Mouse (Mus musculus) C2C12 (cell line): ENCODE results near the gene Cnksr3. TPM values are rescaled to one million over a fixed set of nuclear protein-coding genes. Genes with fewer than 3 reads are reported as not detected.

ENCODE experiments used
- H3K27me3 ChIP-seq: one replicate; pipeline ENCODE4 v1.6.1; 2011; ENCODE audit not compliant: control insufficient read depth, insufficient read depth, insufficient read length
- H3K36me3 ChIP-seq: one replicate; pipeline ENCODE4 v1.6.1; 2011; ENCODE audit not compliant: control insufficient read depth, insufficient read depth
- H3K4me3 ChIP-seq: one replicate; pipeline ENCODE4 v1.5.1; 2011; ENCODE audit warnings: mild to moderate bottlenecking, control low read depth; ENCODE audit not compliant: poor library complexity, insufficient read depth, severe bottlenecking
- H3K79me2 ChIP-seq: one replicate; pipeline ENCODE4 v1.6.1; 2011; ENCODE audit not compliant: control insufficient read depth, insufficient read depth
- H3K79me3 ChIP-seq: one replicate; pipeline ENCODE4 v1.6.1; 2011; ENCODE audit warnings: low read depth, control low read depth
- H3ac ChIP-seq: one replicate; pipeline ENCODE3; 2011; ENCODE audit warnings: low read depth; ENCODE audit not compliant: control insufficient read depth, insufficient read length
- CEBPB ChIP-seq: IDR thresholded peaks from one replicate; pipeline ENCODE4 v1.6.1; 2011; ENCODE audit warnings: low read depth, mild to moderate bottlenecking, control low read depth, moderate library complexity
- CTCF ChIP-seq: IDR thresholded peaks from one replicate; pipeline ENCODE4 v1.5.1; 2011; ENCODE audit not compliant: control insufficient read depth, insufficient read depth, insufficient read length
- FOSL1 ChIP-seq: IDR thresholded peaks from one replicate; pipeline ENCODE4 v1.8.0; 2011; ENCODE audit warnings: mild to moderate bottlenecking, low read length; ENCODE audit not compliant: poor library complexity, insufficient read depth, severe bottlenecking
- MAX ChIP-seq: IDR thresholded peaks from one replicate; pipeline ENCODE4 v1.6.1; 2011; ENCODE audit warnings: mild to moderate bottlenecking, control low read depth
- MYOD1 ChIP-seq: IDR thresholded peaks from one replicate; pipeline ENCODE4 v1.6.1; 2011; ENCODE audit warnings: low read depth; ENCODE audit not compliant: control insufficient read depth, insufficient read length
- MYOG ChIP-seq: IDR thresholded peaks from one replicate; pipeline ENCODE4 v1.6.1; 2011; ENCODE audit not compliant: control insufficient read depth, insufficient read length; ENCODE audit errors: extremely low read depth
- USF1 ChIP-seq: IDR thresholded peaks from one replicate; pipeline ENCODE4 v1.6.1; 2011; ENCODE audit warnings: low read depth, mild to moderate bottlenecking, control low read depth, moderate library complexity
- polyA plus RNA-seq: library from polyadenylated mRNA; unstranded; fragments of >200 nt; fragmentation: generic; extraction: Trizol; gene quantifications from one replicate; pipeline ENCODE4 v1.2.1, GENCODE M21; 2012; ENCODE audit warnings: missing spikeins

The Cnksr3 gene
- polyA plus RNA-seq, 1 experiment, result 15.1 TPM

DNA sequence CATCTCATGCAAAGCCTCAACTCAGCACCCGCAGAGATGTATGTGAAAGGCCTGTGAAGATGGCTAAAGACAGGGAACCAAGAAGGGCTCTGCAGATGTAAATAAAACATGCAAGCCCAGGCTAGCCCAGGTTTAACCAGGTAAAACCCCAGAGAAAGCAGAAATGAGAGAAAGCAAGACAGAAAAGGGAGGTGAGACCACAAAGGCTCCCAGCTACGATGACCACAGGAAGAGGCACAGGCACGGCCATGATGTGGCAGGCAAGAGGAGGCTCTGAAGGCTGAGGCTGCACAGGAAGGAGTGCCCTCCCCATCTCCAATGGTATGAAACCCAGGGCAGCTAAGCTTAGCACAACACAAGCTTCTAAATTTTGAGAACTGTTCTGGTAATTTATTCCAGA is 7.1 kb downstream of the Cnksr3 start:
- Histone ChIP-seq H3K79me3 (peaks cover 81% of the 10 kb centered on the region), H3K79me2 (peaks cover 98% of the 10 kb centered on the region), H3K36me3 (peaks cover 21% of the 10 kb centered on the region), H3K4me3 (no peak overlapping the region), H3K27me3 (no peaks in the 10 kb centered on the region), H3ac (no peak overlapping the region)
- TF ChIP-seq FOSL1 (no peak), CEBPB (no peak), MYOD1 (no peak), MAX (no peak), USF1 (no peak), MYOG (no peak), CTCF (no peak)

DNA sequence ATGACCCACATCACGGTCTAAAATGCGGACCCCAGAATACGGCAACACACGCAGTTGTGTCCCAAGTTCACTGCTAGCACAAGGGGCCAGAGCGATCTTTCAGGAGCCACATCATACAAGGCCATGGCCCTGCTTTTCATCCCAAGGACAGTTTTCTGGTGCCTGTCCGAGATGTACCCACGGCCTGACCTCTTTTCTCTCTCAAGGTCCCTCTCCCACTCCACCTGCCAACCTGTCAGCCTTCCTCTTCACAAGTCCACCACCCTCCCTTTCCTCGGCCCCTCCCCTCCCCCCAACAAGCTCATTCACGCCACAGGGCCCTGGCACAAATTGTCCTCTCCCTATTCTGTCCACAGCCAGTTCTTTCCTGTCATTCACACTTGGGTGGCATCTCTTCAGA is 9.5 kb downstream of the Cnksr3 start:
- Histone ChIP-seq H3K36me3 (peaks cover 16% of the 10 kb centered on the region), H3ac (no peak overlapping the region), H3K79me2 (peaks cover 96% of the 10 kb centered on the region), H3K4me3 (no peak overlapping the region), H3K79me3 (peaks cover 76% of the 10 kb centered on the region), H3K27me3 (no peaks in the 10 kb centered on the region)
- no peak for TF ChIP-seq CEBPB
- TF ChIP-seq CTCF, result no peak
- TF ChIP-seq MAX, result no peak
- TF ChIP-seq USF1, result no peak
- no peak for TF ChIP-seq MYOG
- TF ChIP-seq FOSL1, result no peak
- no peak for TF ChIP-seq MYOD1

DNA sequence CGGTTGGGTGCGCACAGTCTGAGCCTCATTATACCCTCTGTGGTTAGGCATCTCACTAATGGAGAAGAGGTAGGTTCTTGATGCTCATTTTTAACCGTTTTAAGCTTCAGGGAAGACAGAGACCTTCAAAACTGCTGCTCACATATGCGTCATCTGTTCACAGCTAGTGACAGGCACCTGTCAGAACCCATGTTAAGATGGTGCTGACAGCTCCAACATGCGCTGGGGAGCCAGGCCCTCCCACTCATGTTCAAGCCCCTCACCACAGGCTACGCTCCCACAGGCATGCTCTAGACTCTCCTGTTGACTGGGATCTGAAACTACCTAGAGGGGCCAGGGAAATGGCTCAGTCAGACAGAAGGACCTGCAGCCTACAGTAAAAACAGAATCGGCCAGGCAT is 11.4 kb downstream of the Cnksr3 start:
- H3ac ChIP-seq, result no peak overlapping the region
- H3K27me3 ChIP-seq, result no peaks in the 10 kb centered on the region
- peaks cover 3% of the 10 kb centered on the region for H3K36me3 ChIP-seq
- no peak for TF ChIP-seq CTCF
- no peak for TF ChIP-seq FOSL1
- TF ChIP-seq CEBPB, result no peak
- H3K4me3 ChIP-seq, result no peak overlapping the region
- peaks cover 96% of the 10 kb centered on the region for H3K79me2 ChIP-seq
- peaks cover 68% of the 10 kb centered on the region for H3K79me3 ChIP-seq

DNA sequence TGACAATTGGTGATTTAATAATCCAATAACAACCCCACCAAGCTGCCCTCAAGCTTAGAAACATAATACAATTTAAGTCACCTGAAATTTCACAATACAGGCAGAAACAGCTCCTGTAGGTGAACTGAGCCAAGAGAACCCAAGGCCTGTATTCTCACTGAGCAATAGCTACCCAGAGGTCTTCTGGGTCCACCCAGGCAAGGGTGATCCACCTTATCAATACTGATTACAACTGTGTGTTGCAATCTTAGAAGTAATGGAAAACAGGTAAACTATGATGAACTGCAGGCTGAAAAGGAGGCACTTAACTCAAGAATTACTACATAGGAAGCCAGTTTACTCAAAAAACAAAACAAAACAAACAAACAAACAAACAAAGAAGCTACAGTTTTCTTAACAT is 13.8 kb downstream of the Cnksr3 start:
- TF ChIP-seq CTCF (no peak), USF1 (no peak), MAX (no peak), MYOG (no peak), MYOD1 (no peak), CEBPB (no peak), FOSL1 (no peak)
- H3K27me3 ChIP-seq, result no peaks in the 10 kb centered on the region
- peaks cover 57% of the 10 kb centered on the region for H3K79me3 ChIP-seq

DNA sequence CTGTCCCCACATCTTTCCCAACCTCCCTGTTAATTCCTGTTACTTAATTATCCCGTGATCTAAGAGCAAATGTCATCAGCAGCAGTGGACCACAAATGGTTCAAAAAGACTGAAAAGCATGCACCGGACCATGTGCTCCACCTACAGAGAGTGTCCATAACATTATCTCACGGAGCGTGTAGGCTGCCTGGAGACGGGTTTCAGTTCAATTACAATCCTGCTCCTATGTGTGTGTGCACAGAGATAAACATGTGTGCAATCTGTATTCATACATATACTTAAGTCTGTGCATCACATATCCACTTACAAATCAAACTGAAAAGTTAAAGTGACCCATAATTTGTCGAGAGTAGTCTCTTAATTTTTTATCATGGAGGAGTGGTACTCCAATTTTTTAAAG is 14.3 kb downstream of the Cnksr3 start:
- Histone ChIP-seq H3K27me3 (no peaks in the 10 kb centered on the region), H3K79me3 (peaks cover 54% of the 10 kb centered on the region), H3K79me2 (peaks cover 93% of the 10 kb centered on the region), H3K36me3 (peaks cover under 1% of the 10 kb centered on the region), H3K4me3 (no peak overlapping the region), H3ac (no peak overlapping the region)
- TF ChIP-seq USF1 (no peak), MAX (no peak), FOSL1 (no peak), CEBPB (no peak), MYOD1 (no peak), MYOG (no peak), CTCF (no peak)

More for the DNA sequence above, 13.8 kb downstream of the Cnksr3 start:
- no peak overlapping the region for H3ac ChIP-seq
- peaks cover 3% of the 10 kb centered on the region for H3K36me3 ChIP-seq
- no peak overlapping the region for H3K4me3 ChIP-seq
- peaks cover 96% of the 10 kb centered on the region for H3K79me2 ChIP-seq

DNA sequence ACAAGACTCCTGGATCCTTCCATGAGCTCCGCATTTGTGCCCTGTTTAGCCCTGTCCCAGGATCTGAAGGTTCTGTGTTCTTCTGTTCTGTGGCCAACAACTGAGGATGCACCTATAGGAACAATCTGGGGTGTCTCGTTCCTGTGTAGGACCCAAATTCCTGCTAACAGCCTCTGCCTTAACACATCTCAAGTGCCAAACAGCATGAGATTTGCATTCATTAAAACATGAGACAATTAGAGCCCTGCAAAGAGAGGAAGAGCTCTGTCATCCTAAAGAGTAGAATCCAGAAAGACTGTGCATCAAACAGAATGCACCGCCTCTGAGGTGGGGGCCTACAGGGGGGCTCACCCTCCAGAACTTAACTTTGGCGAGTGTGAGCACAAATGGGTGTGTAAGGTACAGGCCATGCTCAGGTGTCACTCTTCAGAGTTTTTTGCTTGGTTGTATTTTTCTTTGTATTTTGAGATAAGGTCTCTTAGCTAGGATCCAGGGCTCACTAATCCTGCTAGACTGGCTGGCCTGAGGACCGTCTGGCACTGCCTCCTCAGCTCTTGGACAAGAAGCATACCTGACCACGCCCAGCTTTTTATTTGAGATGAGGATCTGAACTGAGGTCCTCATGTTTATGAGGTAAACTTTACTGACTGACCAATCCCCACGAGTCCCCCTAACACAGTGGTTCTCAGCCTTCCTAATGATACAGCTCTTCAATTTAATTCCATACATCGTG is 15.2 kb downstream of the Cnksr3 start:
- Histone ChIP-seq H3K79me2 (peaks cover 93% of the 10 kb centered on the region), H3ac (no peak overlapping the region), H3K79me3 (peaks cover 54% of the 10 kb centered on the region), H3K4me3 (no peak overlapping the region), H3K36me3 (no peaks in the 10 kb centered on the region), H3K27me3 (no peaks in the 10 kb centered on the region)
- TF ChIP-seq MAX, result no peak
- no peak for TF ChIP-seq MYOD1
- no peak for TF ChIP-seq USF1
- TF ChIP-seq FOSL1, result no peak
- no peak for TF ChIP-seq CEBPB
- no peak for TF ChIP-seq CTCF
- no peak for TF ChIP-seq MYOG
